Mouse (Mus musculus): ENCODE measurements around the gene Clic1.

The Clic1 gene

GRCm38 (mm10) chr17:35044904-35045806 is 4.6 kb upstream of the Clic1 start:
- peak; percentile 67 for DNase-seq (ENCODE audit: extremely low read depth, low read depth)

GRCm38 (mm10) chr17:35045807-35046680 is 3.7 kb upstream of the Clic1 start:
- no peak for DNase-seq (ENCODE audit: extremely low read depth, low read depth)

- DNase-seq (ENCODE audit: extremely low read depth, low read depth): peak; percentile 95
Measured at GRCm38 (mm10) chr17:35046681-35047455, 2.9 kb upstream of the Clic1 start, which contains the start of gene Msh5. Gene Msh5, minus strand, starts transcription at chr17:35046745.

- DNase-seq (ENCODE audit: extremely low read depth, low read depth): peak; percentile 80
Measured at GRCm38 (mm10) chr17:35047688-35048087, 2.1 kb upstream of the Clic1 start.

- peak; percentile 83 for DNase-seq (ENCODE audit: extremely low read depth, low read depth)
Measured at GRCm38 (mm10) chr17:35048149-35048931, 1.4 kb upstream of the Clic1 start.

- DNase-seq (ENCODE audit: extremely low read depth, low read depth): no peak
Measured at GRCm38 (mm10) chr17:35048932-35049440, 780 bp upstream of the Clic1 start.

- DNase-seq (ENCODE audit: extremely low read depth, low read depth): no peak
Measured at GRCm38 (mm10) chr17:35050126-35050750, 472 bp downstream of the Clic1 start.

- peak; percentile 97 for DNase-seq (ENCODE audit: extremely low read depth, low read depth)
Measured at GRCm38 (mm10) chr17:35051156-35052086, 1.7 kb downstream of the Clic1 start.

GRCm38 (mm10) chr17:35052271-35052798 is 2.6 kb downstream of the Clic1 start:
- no peak for DNase-seq (ENCODE audit: extremely low read depth, low read depth)

- no peak for DNase-seq (ENCODE audit: extremely low read depth, low read depth)
Measured at GRCm38 (mm10) chr17:35055691-35056495, 6.1 kb downstream of the Clic1 start.

GRCm38 (mm10) chr17:35057090-35057489 is 7.3 kb downstream of the Clic1 start:
- DNase-seq (ENCODE audit: extremely low read depth, low read depth): no peak

GRCm38 (mm10) chr17:35058316-35058715 is 8.6 kb downstream of the Clic1 start:
- no peak for DNase-seq (ENCODE audit: extremely low read depth, low read depth)

GRCm38 (mm10) chr17:35058911-35059892 is 9.4 kb downstream of the Clic1 start, which contains the start of gene Ddah2:
Gene Ddah2, plus strand, starts transcription at chr17:35059035.
- no peak for DNase-seq (ENCODE audit: extremely low read depth, low read depth)

GRCm38 (mm10) chr17:35060071-35060470 is 10.3 kb downstream of the Clic1 start:
- DNase-seq (ENCODE audit: extremely low read depth, low read depth): no peak

- no peak for DNase-seq (ENCODE audit: extremely low read depth, low read depth)
Measured at GRCm38 (mm10) chr17:35060737-35061297, 11.1 kb downstream of the Clic1 start.

GRCm38 (mm10) chr17:35061299-35061698 is 11.5 kb downstream of the Clic1 start:
- no peak for DNase-seq (ENCODE audit: extremely low read depth, low read depth)
